Mouse (Mus musculus): ENCODE data around the gene Mboat2.
A peak's percentile ranks its signal among the peaks of the same experiment; 100 is the strongest.

Mboat2 gene

GRCm38 (mm10) chr12:24902736-24903135, 72.1 kb downstream of the Mboat2 start:
- DNase-seq: no peak

GRCm38 (mm10) chr12:24907894-24908293, 77.2 kb downstream of the Mboat2 start:
- DNase-seq: no peak

- no peak for DNase-seq
Observed at GRCm38 (mm10) chr12:24909679-24910078, 79.0 kb downstream of the Mboat2 start.

- DNase-seq: no peak
Observed at GRCm38 (mm10) chr12:24912174-24912573, 81.5 kb downstream of the Mboat2 start.

- DNase-seq: no peak
Observed at GRCm38 (mm10) chr12:24912876-24913275, 82.2 kb downstream of the Mboat2 start.

GRCm38 (mm10) chr12:24918575-24919262, 88.0 kb downstream of the Mboat2 start:
- DNase-seq: no peak

GRCm38 (mm10) chr12:24920861-24921260, 90.2 kb downstream of the Mboat2 start:
- DNase-seq: no peak

- DNase-seq: no peak
Observed at GRCm38 (mm10) chr12:24924003-24924402, 93.3 kb downstream of the Mboat2 start.

GRCm38 (mm10) chr12:24925276-24925675, 94.6 kb downstream of the Mboat2 start:
- DNase-seq: no peak

GRCm38 (mm10) chr12:24925684-24926083, 95.0 kb downstream of the Mboat2 start:
- no peak for DNase-seq

GRCm38 (mm10) chr12:24928051-24928748, 97.5 kb downstream of the Mboat2 start:
- DNase-seq: no peak

GRCm38 (mm10) chr12:24929043-24929442, 98.4 kb downstream of the Mboat2 start:
- DNase-seq: no peak

GRCm38 (mm10) chr12:24930760-24931159, 100.1 kb downstream of the Mboat2 start:
- no peak for DNase-seq

GRCm38 (mm10) chr12:24932120-24932519, 101.4 kb downstream of the Mboat2 start:
- DNase-seq: no peak

GRCm38 (mm10) chr12:24933206-24933775, 102.6 kb downstream of the Mboat2 start:
- no peak for DNase-seq

GRCm38 (mm10) chr12:24933996-24934395, 103.3 kb downstream of the Mboat2 start:
- DNase-seq: no peak

- no peak for DNase-seq
Observed at GRCm38 (mm10) chr12:24936281-24936680, 105.6 kb downstream of the Mboat2 start.

GRCm38 (mm10) chr12:24939372-24939771, 108.7 kb downstream of the Mboat2 start:
- no peak for DNase-seq

- no peak for DNase-seq
Observed at GRCm38 (mm10) chr12:24942619-24943287, 112.1 kb downstream of the Mboat2 start.

GRCm38 (mm10) chr12:24943427-24943826, 112.7 kb downstream of the Mboat2 start:
- no peak for DNase-seq

GRCm38 (mm10) chr12:24944597-24944996, 113.9 kb downstream of the Mboat2 start:
- no peak for DNase-seq

- DNase-seq: no peak
Observed at GRCm38 (mm10) chr12:24947065-24947464, 116.4 kb downstream of the Mboat2 start.

GRCm38 (mm10) chr12:24948344-24948743, 117.7 kb downstream of the Mboat2 start:
- DNase-seq: peak; percentile 40
